Mouse (Mus musculus): ENCODE measurements around the gene Gna14. TPM values are rescaled to one million over a fixed set of nuclear protein-coding genes. Genes with fewer than 3 reads are reported as not detected.

Gene Gna14
- total RNA-seq, 2 experiments from 2014 or later = 0.59 to 1.2 TPM

GRCm38 (mm10) chr19:16457127-16457526 is 21.6 kb downstream of the Gna14 start:
- DNase-seq = no peak

- no peak for DNase-seq
Measured at GRCm38 (mm10) chr19:16459317-16459716, 23.8 kb downstream of the Gna14 start.

GRCm38 (mm10) chr19:16460292-16460691 is 24.7 kb downstream of the Gna14 start:
- DNase-seq = no peak

- no peak for DNase-seq
Measured at GRCm38 (mm10) chr19:16460831-16461230, 25.3 kb downstream of the Gna14 start.

- no peak for DNase-seq
Measured at GRCm38 (mm10) chr19:16462461-16462860, 26.9 kb downstream of the Gna14 start.

- peak; percentile 22 for DNase-seq
Measured at GRCm38 (mm10) chr19:16464730-16465129, 29.2 kb downstream of the Gna14 start.

GRCm38 (mm10) chr19:16468756-16469374 is 33.3 kb downstream of the Gna14 start:
- DNase-seq = no peak

GRCm38 (mm10) chr19:16472655-16473054 is 37.1 kb downstream of the Gna14 start:
- no peak for DNase-seq

GRCm38 (mm10) chr19:16477314-16477946 is 41.9 kb downstream of the Gna14 start:
- no peak for DNase-seq

- no peak for DNase-seq
Measured at GRCm38 (mm10) chr19:16478186-16478607, 42.6 kb downstream of the Gna14 start.

GRCm38 (mm10) chr19:16482047-16482446 is 46.5 kb downstream of the Gna14 start:
- DNase-seq = no peak

GRCm38 (mm10) chr19:16484237-16484636 is 48.7 kb downstream of the Gna14 start:
- DNase-seq = no peak

GRCm38 (mm10) chr19:16484671-16485070 is 49.1 kb downstream of the Gna14 start:
- DNase-seq = no peak

GRCm38 (mm10) chr19:16490756-16491155 is 55.2 kb downstream of the Gna14 start:
- no peak for DNase-seq

- DNase-seq = no peak
Measured at GRCm38 (mm10) chr19:16491497-16491896, 55.9 kb downstream of the Gna14 start.

- no peak for DNase-seq
Measured at GRCm38 (mm10) chr19:16492453-16492852, 56.9 kb downstream of the Gna14 start.

- no peak for DNase-seq
Measured at GRCm38 (mm10) chr19:16494816-16495516, 59.4 kb downstream of the Gna14 start.

GRCm38 (mm10) chr19:16496016-16496415 is 60.5 kb downstream of the Gna14 start:
- DNase-seq = no peak

GRCm38 (mm10) chr19:16502054-16502453 is 66.5 kb downstream of the Gna14 start:
- no peak for DNase-seq

GRCm38 (mm10) chr19:16506711-16507364 is 71.3 kb downstream of the Gna14 start:
- DNase-seq = no peak

- no peak for DNase-seq
Measured at GRCm38 (mm10) chr19:16510343-16511080, 75.0 kb downstream of the Gna14 start.

GRCm38 (mm10) chr19:16511081-16511420 is 75.5 kb downstream of the Gna14 start:
- DNase-seq = no peak

GRCm38 (mm10) chr19:16514201-16514600 is 78.6 kb downstream of the Gna14 start:
- no peak for DNase-seq

Measured in heart, postnatal 4 days (tissue).